In the genomic region with DNA sequence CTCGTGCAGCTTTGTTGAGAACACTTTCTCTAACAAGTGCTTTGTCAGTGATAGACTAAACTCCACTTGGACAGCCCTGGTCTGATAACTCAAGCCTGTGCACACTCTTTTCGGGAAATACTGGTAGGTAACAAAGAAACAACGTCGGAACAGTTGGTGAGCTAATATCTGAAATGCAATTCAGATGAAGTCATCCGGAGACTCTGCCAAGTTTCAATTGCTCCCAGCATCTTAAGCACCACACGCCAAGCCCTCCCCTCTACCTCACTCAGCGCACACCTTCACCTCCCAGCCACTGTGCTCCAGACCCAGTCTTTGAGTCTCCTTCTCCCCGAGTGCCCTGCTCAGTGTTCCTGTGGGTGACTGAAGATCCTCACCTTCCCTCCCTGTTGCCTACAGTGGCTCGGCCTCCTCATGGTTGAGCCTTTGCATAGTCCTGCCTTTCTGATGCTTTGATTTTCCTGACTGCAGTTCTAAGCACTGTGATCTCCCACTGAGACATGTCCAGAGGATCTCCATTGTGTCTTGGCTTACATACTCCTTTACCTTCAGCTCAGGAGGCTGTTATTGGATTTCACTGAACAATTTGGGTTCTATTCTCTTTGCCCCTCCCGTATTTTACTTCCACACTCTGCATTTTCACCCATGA, we compare ENCODE assay signal across 10 mouse cellular contexts. TPM values are rescaled to one million over a fixed set of nuclear protein-coding genes. Genes with fewer than 3 reads are reported as not detected.
DNase-seq lines count a peak whose midpoint lies in the region; ATAC-seq lines count a peak whose summit lies in the region.
"Had no signal": no experiment of that assay in that cellular context is flagged by ENCODE, and none has a peak within 500 bp of the region (broad histone marks: within the 10 kb centered on the region; RNA-seq: fewer than 3 reads in every experiment).

No protein-coding gene starts in this region.

- H3K9me3 ChIP-seq in embryonic facial prominence, embryonic 13.5 days: no peaks in the 10 kb centered on the region
- no peaks in the 10 kb centered on the region for H3K9me3 ChIP-seq in embryonic facial prominence, embryonic 10.5 days
- H3K9me3 ChIP-seq in midbrain, embryonic 13.5 days: no peaks in the 10 kb centered on the region
- H3K9me3 ChIP-seq in midbrain, embryonic 14.5 days (ENCODE audit: control insufficient read depth, low read length): no peaks in the 10 kb centered on the region
- H3K9me3 ChIP-seq in intestine, embryonic 15.5 days: no peaks in the 10 kb centered on the region
- H3K9me3 ChIP-seq: hindbrain, embryonic 12.5 days; liver, embryonic 13.5 days had no signal

- no peak overlapping the region for H3K4me3 ChIP-seq in embryonic facial prominence, embryonic 13.5 days
- H3K4me3 ChIP-seq in embryonic facial prominence, embryonic 10.5 days: no peak overlapping the region
- no peak overlapping the region for H3K4me3 ChIP-seq in midbrain, embryonic 13.5 days (replicated peaks)
- no peak overlapping the region for H3K4me3 ChIP-seq in midbrain, embryonic 14.5 days (replicated peaks; ENCODE audit: low read depth, low read length)
- H3K4me3 ChIP-seq in intestine, embryonic 15.5 days (replicated peaks): no peak overlapping the region
- H3K4me3 ChIP-seq: hindbrain, embryonic 12.5 days; liver, embryonic 13.5 days had no signal

- no peaks in the 10 kb centered on the region for H3K27me3 ChIP-seq in embryonic facial prominence, embryonic 13.5 days
- H3K27me3 ChIP-seq in embryonic facial prominence, embryonic 10.5 days (replicated peaks; ENCODE audit: low read depth, poor library complexity, severe bottlenecking): no peaks in the 10 kb centered on the region
- H3K27me3 ChIP-seq in midbrain, embryonic 13.5 days: no peaks in the 10 kb centered on the region
- H3K27me3 ChIP-seq in midbrain, embryonic 14.5 days (ENCODE audit: control insufficient read depth, insufficient read depth, low read length): no peaks in the 10 kb centered on the region
- H3K27me3 ChIP-seq in intestine, embryonic 15.5 days (replicated peaks): no peaks in the 10 kb centered on the region
- H3K27me3 ChIP-seq: hindbrain, embryonic 12.5 days; liver, embryonic 13.5 days had no signal

- no peak for ATAC-seq in embryonic facial prominence, embryonic 13.5 days (ENCODE audit: insufficient number of reproducible peaks, insufficient read depth, low FRiP score, low TSS enrichment, low read depth)
- ATAC-seq in midbrain, embryonic 13.5 days: peak; percentile 11; the same call in 1 of the 2 replicates
- no peak for ATAC-seq in midbrain, embryonic 14.5 days (ENCODE audit: low FRiP score, low TSS enrichment)
- peak; percentile 59 for ATAC-seq in intestine, embryonic 15.5 days

- 0 out of 2 replicates have a peak, but pooled peaks cover 2% of the 10 kb centered on the region for H3K4me1 ChIP-seq in embryonic facial prominence, embryonic 13.5 days
- peaks cover 4% of the 10 kb centered on the region for H3K4me1 ChIP-seq in embryonic facial prominence, embryonic 10.5 days
- peaks cover 7% of the 10 kb centered on the region for H3K4me1 ChIP-seq in midbrain, embryonic 13.5 days (replicated peaks)
- no peaks in the 10 kb centered on the region for H3K4me1 ChIP-seq in midbrain, embryonic 14.5 days (ENCODE audit: control insufficient read depth, insufficient read depth, low read length)
- 0 out of 2 replicates have a peak, but pooled peaks cover 3% of the 10 kb centered on the region for H3K4me1 ChIP-seq in intestine, embryonic 15.5 days (replicated peaks)

- 0 out of 2 replicates have a peak overlapping the region, but pooled peaks have one; percentile 23 for H3K27ac ChIP-seq in embryonic facial prominence, embryonic 13.5 days
- H3K27ac ChIP-seq in embryonic facial prominence, embryonic 10.5 days (replicated peaks): no peak overlapping the region; the same call in 1 of the 2 replicates
- H3K27ac ChIP-seq in midbrain, embryonic 13.5 days: no peak overlapping the region
- no peak overlapping the region for H3K27ac ChIP-seq in midbrain, embryonic 14.5 days (replicated peaks; ENCODE audit: low read depth, low read length)
- H3K27ac ChIP-seq in intestine, embryonic 15.5 days: no peak overlapping the region
- H3K27ac ChIP-seq: hindbrain, embryonic 12.5 days; liver, embryonic 13.5 days had no signal

- DNase-seq in embryonic facial prominence, embryonic 10.5 days (ENCODE audit: low spot score): no peak
- DNase-seq in midbrain, embryonic 14.5 days: no peak
- DNase-seq in adrenal gland, postnatal 25 days: no peak
- DNase-seq in kidney, postnatal 14 days: no peak
- DNase-seq in left cerebral cortex, adult 9 months (ENCODE audit: low spot score in 2 of 2): no peak
- DNase-seq: liver, embryonic 13.5 days had no signal

- no peaks in the 10 kb centered on the region for H3K36me3 ChIP-seq in embryonic facial prominence, embryonic 13.5 days
- H3K36me3 ChIP-seq in embryonic facial prominence, embryonic 10.5 days (replicated peaks): no peaks in the 10 kb centered on the region
- no peaks in the 10 kb centered on the region for H3K36me3 ChIP-seq in midbrain, embryonic 13.5 days
- H3K36me3 ChIP-seq in midbrain, embryonic 14.5 days (ENCODE audit: control insufficient read depth, insufficient read depth, low read length): no peaks in the 10 kb centered on the region
- H3K36me3 ChIP-seq in intestine, embryonic 15.5 days: no peaks in the 10 kb centered on the region
- H3K36me3 ChIP-seq: hindbrain, embryonic 12.5 days; liver, embryonic 13.5 days had no signal

- no peak overlapping the region for H3K9ac ChIP-seq in embryonic facial prominence, embryonic 13.5 days
- no peak overlapping the region for H3K9ac ChIP-seq in midbrain, embryonic 13.5 days (replicated peaks)
- H3K9ac ChIP-seq in midbrain, embryonic 14.5 days (replicated peaks; ENCODE audit: low read length): no peak overlapping the region
- no peak overlapping the region for H3K9ac ChIP-seq in intestine, embryonic 15.5 days
- H3K9ac ChIP-seq: hindbrain, embryonic 12.5 days; liver, embryonic 13.5 days had no signal

- WGBS in embryonic facial prominence, embryonic 13.5 days: 57% methylated on average over 10 of the region's 10 CpGs
- WGBS in embryonic facial prominence, embryonic 10.5 days: 80% methylated on average over 10 of the region's 10 CpGs
- WGBS in midbrain, embryonic 13.5 days: 63% methylated on average over 10 of the region's 10 CpGs
- WGBS in midbrain, embryonic 14.5 days: 64% methylated on average over 10 of the region's 10 CpGs
- 55% methylated on average over 10 of the region's 10 CpGs for WGBS in intestine, embryonic 15.5 days

- H3K4me2 ChIP-seq in embryonic facial prominence, embryonic 13.5 days: no peak overlapping the region
- no peak overlapping the region for H3K4me2 ChIP-seq in midbrain, embryonic 13.5 days (replicated peaks)
- no peak overlapping the region for H3K4me2 ChIP-seq in midbrain, embryonic 14.5 days (ENCODE audit: low read length)
- no peak overlapping the region for H3K4me2 ChIP-seq in intestine, embryonic 15.5 days (replicated peaks)
- H3K4me2 ChIP-seq: hindbrain, embryonic 12.5 days; liver, embryonic 13.5 days had no signal

RNA-seq across cellular contexts. Expression of gene Zbtb18, which starts 37.3 kb away (rescaled TPM):
- polyA plus RNA-seq in embryonic facial prominence, embryonic 13.5 days (2015; fragmentation: Nextera tagmentation; extraction: Ambion mirVana): 2.5 and 3.9 TPM in 2 replicates
- polyA plus RNA-seq in embryonic facial prominence, embryonic 10.5 days (2016; fragmentation: Nextera tagmentation; extraction: Ambion mirVana): 2.1 and 3.4 TPM in 2 replicates
- polyA plus RNA-seq in midbrain, embryonic 13.5 days (2015; fragmentation: Nextera tagmentation; extraction: Ambion mirVana): 14.0 and 20.6 TPM in 2 replicates
- 11.9 and 13.4 TPM in 2 replicates for polyA plus RNA-seq in midbrain, embryonic 14.5 days (2014; fragmentation: Nextera tagmentation; extraction: Ambion mirVana)
- 2.0 and 2.2 TPM in 2 replicates for polyA plus RNA-seq in intestine, embryonic 15.5 days (2015; fragmentation: Nextera tagmentation; extraction: Ambion mirVana)
- total RNA-seq in adrenal gland, postnatal 25 days (2021): 25.8 and 30.3 TPM in 2 replicates

Comparison
In these comparisons a context has a peak if more than half of its experiments do, and no peak if none do; other contexts are left out.
1. ATAC-seq: peak in midbrain, embryonic 13.5 days (single experiment) and intestine, embryonic 15.5 days (single experiment); none in embryonic facial prominence, embryonic 13.5 days (single experiment) and midbrain, embryonic 14.5 days (single experiment).